Mouse (Mus musculus) MN1 (cell line): ENCODE data around the gene Lrrc1.

Experiments used
- DNase-seq: peaks from one replicate; pipeline ENCODE4 v3.0.0-alpha.2; 2016; ENCODE audit warnings: low spot score

Lrrc1 gene

DNA sequence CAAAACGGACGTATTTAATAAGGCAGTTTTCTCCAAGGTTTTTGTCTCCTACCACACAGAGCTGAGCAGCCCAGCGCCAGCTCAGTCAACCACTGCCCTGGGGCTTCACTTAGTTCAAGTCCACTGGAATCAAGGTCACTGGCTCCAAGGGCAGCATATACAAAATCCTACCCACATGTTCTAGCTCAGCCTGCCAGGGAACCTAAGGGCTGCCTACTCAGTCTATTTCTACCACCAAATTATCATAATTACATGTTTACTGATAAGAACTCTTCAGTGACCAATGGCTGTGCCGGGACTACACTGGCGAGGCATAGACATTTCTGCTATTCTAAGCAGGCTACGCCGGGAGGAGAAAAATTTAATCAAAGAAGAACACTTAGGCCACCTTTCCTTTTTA, 80.8 kb downstream of the Lrrc1 start:
- peak; percentile 7 for DNase-seq

DNA sequence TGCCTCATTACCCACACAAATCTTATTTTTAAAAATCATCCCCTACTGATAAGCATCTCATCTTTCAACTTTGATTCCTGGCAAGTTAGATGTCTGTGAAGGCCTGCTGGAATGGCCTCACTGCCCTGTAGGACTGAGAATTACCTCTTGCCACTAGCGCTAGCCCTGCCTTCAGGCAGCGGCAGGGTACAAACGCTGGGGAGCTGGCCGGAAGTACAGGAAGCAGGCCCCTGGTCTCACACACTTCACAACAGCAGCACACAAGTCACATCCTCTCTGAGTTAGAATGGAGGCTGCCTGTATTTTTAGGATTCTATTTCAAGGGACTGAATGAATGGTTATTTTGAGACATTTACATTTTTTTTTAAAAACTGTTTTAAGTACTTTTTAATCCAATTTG, 81.5 kb downstream of the Lrrc1 start:
- no peak for DNase-seq

DNA sequence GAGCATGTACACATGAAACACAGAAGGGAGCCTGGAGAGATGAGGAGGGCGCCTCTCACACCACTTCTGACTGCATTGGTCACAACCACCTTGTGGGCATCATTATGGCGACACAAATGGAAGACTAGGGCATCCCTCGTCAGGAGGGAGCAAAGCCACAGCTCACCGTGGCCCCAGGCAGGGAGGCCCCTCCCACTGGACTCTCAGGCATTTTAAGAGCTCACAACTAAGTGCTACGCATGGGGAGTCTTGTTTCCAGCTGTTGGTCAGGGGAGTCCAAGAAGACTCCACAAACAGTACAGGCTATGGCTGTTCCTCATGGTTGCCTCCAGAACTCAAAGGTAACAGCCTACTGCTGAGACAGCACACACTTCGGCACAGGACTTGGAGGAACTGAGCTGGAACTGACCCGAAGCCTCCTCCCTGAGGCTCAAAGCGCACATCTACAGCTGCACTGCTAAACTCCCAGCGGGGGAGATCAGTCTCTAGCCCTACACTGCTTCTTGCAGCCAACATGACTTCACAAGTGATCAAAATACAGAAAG, 83.2 kb downstream of the Lrrc1 start:
- no peak for DNase-seq

DNA sequence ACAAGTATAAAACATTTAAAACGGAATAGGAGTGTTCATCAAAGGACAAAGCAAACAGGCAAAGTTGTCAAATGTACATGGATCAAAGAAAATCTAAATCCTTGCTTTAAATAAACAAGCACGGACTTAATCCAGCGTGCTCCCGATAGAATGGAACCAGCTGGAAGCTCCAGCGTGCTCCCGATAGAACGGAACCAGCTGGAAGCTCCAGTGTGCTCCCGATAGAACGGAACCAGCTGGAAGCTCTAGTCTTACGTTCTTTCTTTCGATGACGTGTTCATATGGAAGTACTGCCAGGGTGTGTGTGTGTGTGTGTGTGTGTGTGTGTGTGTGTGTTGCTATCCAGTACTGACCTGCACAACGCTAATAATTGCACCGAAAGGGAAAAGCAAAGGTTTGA, 84.3 kb downstream of the Lrrc1 start:
- no peak for DNase-seq

DNA sequence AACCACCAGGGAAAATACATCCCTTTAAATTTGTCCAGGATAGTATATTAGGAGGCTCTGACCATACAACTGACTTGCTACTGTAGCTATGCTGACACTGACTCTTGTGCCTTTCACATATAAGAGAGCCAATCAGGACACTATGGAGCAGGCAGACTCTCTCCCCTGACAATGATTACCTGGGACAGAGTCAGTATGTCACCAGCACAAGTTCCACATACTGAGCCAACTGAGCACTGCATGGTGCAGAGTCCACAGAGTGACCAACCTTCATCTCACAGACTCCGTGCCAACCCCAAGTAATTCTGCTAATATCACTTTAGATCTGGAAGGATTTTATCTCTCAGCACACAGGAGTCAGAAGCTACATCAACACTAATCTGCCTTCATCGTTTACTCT, 85.3 kb downstream of the Lrrc1 start:
- no peak for DNase-seq

DNA sequence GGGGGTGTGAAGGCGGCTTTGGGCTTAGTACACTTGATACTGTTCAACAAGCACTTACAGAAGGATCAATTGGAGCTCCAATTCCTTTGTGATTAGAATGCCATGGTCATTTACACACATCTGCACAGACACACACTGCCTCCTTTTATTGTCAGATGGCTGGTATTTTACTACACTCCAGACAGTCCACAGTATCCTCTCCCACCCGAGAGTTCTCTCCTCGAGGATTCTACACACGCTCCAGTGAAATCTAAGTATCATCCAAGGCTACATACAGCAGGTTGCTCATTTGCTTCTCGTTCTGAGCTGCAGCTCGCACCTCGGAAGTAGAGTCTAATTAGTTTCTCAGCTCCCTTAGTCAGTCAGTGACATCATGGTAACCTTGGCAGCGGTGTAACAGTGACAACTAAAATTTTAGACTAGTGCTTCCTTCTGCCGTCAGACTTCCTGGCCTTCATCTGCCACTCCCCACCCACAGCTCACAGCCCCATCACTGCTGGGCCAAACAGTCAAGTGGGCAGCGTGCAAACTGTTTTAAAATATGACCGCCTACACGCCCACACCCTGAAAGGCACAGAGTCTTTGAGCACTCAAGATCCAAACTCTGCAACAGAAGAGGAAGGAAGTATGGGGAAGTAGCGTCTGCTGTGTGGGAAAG, 88.4 kb downstream of the Lrrc1 start:
- DNase-seq, result no peak

DNA sequence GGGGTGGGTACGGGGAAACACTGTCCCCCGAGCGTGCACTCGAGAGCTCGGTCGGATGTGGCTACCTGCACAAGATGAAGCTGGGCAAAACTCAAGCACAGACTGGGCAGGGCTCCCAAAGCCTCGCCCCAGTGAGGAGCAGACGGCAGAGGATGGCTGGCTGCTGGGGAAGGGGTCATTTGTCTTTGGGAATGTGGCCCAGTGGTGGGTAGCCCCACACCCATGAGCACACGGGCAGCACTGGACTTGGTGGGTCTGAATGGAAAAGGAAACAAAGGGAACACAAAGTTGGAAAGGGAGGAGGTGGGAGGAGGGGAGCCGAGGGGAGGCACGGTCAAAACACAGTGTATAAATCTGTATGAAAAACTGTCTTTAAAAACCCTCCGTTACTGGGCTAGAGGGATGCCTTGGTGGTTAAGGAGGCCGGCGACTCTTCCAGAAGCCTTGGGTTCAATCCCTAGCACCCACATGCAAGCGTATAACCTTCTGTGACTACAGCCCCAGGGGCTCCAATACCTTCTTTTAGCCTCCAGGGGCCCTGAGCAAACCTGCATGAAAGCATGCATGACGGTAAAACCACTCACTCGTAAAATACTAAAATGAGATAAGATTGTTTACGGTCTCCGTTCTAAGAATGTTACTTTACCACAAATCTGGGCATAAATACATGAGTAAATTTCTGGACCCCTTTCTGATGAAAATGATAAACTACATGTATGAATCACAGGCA, 89.1 kb downstream of the Lrrc1 start:
- no peak for DNase-seq

DNA sequence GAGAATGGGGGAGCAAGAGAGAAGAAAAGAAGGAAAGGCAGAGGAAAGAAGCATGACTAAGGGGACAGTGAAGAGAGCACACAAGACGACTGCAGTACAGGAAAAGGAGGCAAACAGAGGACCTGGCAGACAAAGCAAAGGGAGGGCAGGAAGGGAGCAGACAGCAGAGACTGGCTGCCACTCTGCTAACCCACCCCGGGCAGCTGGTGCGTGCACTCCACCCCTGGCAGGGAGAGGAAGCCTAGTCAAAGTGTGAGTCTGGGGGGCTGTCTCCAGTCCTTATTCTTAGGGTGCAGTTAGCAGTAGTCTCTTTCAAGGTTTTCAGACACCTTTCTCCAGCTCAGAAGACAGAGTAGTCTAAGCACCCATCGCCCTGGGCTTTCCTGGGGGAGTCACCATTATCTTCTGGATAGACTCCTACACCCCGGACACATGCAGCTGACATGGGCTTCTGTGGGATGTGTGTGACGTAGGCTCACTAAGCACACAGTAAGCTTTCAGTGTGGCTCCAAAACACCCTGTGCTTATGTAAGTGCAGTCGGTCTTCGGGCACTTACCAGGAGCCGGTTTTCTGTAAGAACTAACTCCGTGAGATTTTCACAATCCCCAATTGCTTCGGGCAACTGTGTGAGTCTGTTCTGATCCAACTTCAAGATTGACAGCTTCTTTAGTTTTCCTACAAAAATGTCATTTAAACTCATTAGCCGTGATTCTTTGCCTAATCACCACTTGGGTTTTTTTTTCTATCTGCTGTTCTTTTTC, 92.4 kb downstream of the Lrrc1 start:
- no peak for DNase-seq

DNA sequence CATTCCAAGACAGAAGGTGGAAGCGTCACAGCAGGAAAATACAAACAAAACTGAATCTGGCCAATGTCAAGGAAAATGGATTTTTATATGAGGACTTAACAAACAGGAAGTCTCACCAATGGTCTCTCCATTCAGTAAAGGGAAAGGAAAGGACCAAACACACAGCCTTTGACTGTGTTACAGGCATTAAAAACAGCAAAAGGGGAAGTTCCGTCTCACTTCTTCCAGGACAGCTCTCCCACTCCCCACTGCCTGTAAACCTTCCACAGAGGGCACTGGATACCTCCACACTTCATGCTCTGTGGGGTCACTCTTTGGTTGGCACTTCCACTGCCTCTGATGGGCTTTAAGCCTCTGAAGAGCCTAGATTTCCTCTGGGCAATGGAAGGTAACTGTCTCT, 94.2 kb downstream of the Lrrc1 start:
- no peak for DNase-seq

DNA sequence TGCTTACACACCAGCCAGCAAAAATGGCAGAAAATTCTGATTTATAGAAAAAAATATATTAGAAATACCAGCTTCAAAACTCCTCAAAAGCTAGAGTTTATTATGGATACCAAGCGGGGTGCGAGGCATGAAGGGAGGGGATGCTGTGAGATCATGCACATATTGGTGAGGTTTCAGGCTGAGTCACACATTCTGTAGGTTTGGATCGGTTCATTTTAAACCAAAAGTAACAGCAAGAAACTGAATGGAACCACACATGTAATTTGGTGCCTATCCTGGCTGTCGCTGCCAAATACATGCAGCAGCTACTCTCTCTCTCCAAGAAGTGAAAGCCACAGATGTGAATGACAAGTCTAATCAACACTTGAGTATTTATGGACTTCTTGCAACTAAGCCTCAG, 99.8 kb downstream of the Lrrc1 start:
- no peak for DNase-seq

DNA sequence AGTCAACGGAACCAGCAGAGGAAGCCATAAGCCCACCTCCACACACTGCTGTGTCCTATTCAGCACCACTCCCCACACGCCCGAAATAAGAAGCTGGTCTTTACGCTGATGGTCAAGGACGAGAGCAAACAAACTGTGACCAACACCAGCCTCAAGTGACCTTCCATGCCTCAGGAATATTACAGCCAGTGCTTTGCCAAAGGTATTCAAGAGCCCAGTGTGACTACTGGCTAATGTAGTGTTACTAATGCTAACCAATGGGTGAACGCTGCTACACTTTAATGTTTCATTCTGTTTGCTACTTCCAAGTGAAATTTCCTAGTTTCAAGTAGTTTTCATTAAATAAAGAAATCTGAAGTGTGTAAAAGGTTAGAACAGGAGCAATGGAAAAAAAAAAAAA, 105.3 kb downstream of the Lrrc1 start:
- no peak for DNase-seq

DNA sequence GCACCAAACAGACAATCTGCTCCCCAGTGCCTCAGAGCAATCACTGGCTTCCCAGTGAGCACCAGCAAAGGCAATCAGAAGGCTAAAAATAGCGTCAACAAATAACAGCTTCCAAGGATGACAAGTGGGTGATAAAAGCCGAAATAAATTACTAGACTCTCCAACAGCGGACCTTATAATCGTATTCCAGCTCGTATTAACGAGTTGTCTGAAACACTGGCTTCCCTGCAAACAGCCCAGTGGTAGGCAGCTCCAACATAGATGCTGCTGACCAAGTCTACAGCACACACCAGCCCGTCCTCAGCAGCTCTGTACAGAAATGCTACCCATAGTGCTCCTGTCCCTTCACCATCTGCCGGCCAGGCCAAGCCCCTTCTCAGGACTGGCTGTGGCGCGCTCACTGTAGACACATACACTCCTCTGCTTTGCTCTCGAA, 105.8 kb downstream of the Lrrc1 start:
- peak; percentile 14 for DNase-seq

DNA sequence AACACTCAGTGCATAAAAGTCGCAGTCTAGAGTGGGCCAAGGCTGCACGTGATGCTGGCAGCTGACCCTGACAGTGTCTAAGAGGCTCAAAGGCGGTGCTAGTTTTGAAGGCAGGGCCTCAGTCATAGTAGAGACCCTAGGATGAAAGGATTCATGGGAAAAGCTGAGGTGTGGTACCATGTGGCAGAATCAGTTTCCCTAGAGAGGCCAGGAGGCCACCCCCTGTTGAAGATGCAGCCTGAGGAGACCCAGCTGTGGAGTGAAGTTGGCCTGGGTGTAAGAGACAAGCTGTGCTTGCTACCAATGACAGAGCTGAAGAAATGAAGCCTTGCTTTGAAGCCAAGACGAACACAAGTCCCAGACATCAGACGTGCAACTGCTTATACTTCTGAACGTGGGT, 107.5 kb downstream of the Lrrc1 start:
- DNase-seq, result no peak

DNA sequence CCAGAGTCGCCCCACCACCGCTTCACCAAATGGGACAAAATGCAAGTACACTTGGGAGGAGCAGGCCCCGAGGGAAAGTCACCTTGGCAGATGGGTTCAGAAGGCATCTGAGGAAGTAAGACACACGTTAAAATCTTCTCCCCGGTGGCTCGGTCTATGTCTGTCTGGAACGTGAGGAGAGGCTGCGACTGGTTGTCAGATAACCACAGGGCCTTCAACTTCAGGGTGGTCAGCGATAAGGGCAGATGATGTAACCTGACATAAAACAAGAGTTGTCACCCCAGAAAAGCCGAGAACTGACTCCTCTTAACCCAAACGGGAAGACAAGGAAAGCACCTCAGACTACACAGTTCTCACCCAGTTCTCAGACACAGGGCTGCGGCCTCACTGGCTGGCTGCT, 109.7 kb downstream of the Lrrc1 start:
- no peak for DNase-seq

DNA sequence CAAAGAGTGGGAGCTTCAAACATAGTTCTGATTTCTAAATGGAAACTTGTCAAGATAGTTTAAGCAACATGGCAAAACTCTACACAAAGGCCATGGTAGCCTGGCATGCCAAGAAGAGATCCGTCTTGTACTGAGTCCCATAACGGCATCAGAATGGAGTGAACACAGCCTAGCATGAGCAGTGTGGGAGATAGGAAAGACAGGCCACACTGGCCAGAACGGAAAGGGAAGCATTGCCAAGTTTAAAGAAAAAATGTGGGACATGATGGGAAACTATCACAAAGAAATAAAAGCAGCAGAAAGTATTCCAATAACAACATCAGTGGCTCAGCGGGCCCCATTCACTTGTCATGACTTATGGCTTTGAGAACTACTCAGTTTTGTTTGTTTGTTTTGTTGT, 111.2 kb downstream of the Lrrc1 start:
- no peak for DNase-seq

DNA sequence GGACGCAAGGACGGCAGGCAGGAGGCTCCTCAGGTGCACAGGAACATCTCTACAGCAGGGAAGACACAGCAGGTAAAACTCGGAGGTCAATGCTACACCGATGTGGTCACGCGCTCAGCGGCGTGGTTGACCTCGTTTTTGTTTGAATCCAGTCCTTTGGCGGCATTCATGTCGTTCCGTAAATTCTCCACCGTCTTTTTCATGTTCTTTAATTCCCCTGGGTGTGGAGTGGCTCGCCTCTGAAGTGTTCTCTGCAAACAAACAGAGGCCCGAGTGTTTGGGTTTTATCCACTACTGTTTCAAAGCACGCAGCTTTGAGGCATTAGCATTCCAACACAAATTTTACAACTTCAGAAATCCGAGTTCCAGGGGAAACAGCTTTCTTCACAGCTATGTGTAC, 112.6 kb downstream of the Lrrc1 start:
- no peak for DNase-seq

DNA sequence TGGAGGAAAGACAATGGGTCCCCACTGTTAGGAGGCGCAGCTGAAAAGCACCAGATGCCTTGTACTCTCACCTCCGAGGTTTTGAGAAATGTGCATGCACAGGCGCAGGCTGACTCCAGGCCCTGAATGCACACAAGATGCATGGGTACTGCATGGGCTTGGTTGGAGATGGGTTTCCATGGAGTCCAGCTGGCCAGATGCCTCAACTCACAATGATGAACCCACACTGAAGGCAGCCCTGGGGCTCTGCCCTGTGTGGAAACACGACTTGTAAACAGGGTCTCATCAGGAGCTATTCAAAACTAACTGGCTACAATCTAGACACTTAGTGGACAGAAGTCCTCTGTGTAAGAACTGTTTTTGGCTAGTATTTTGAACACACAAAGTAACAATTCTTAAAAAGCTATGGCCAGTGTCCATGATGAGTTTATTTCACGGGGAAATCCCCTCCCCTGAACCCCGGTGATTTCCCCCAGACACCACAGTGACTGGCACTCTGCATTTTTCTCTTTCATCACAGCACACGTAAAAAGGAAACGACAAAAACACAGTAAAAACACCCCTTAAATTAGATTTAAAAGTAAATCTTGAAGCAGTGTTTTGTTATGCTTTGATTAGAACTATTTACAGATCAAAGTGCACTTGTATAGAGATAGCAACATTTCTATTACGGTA, 114.1 kb downstream of the Lrrc1 start:
- no peak for DNase-seq

DNA sequence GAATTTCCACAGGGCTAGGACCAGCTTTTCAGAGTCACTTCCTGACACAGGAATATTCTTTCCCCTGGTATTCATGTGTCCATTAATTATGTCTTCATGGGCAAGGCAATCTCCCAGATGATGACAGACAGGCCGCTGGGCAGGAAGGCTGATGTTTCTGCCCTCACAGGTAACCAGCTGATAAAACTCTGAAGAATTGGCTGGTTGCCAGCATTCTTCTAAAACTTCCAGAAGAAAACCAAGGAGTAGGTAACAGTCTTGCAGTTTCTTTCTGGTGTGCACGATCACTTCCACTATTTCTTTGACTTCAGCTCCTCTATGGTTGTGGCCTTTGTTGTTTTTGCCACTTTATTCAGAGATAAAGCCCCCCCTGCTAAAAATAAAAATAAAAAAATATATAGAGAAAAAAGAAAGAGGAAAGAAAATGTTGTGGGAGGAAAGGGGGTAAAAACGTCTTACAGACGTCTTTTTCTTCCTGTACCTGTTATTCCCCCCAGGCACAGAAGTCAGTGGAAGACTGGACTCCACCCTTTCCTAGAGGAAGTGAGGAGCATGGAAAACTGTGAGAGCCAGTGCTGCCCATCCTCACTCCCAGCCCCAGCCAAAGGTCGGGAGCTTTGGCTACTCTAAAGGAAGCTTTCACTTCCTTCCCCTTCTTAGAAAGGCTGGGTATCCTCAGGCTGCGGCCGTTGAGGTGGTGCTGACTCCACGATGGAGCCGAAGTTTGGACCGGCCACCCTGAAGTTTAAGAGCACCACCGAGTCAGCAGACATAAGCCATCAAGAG, 115.2 kb downstream of the Lrrc1 start:
- no peak for DNase-seq

DNA sequence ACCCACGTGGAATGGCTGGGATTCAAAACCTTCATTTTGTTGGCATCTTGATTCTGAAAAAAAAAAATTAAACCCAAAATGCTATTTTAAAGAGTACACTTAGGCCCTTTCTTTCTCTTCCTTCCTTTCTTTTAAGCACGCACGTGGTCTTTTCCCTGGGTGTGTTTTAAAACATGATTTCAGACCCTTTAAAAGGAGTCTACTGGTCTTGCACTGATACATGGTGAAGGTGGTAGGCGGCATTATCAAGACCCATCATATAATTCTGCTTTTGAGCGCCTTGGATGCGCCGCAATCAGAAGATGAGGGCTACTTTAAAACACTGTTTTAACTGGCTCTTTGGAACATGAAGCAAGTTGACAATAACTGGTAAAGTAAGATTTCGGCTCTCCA, 115.9 kb downstream of the Lrrc1 start:
- DNase-seq, result no peak

DNA sequence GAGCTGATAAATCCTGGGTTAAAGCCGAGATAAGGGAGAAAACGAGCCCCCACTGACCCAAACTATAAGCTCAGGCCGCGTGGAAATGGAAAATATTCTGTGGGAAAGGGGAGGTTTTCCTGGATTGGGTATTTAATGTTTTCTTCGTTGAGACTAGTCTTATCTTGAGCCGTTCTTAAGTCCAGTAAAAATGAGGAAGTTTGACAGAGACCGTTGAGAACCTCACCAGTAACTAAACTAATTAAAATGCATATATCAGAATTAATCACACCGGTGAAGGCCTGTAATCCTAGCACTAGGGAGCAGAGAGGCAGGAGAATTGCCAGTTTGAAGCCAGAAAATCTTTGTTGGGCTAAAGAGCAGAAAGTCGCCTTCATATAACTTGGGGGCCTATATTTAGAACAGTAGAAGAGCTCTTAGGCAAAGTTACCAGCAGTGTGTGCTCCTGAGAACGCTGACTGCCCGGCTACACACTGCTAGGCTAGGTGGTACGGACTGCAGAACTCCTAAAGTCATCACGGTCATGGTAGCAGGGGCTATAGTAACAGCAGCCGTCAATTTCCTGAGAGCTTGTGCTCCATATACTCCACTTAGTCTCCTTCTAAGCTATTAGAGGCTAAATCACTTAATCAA, 116.4 kb downstream of the Lrrc1 start:
- DNase-seq, result no peak
